Mouse (Mus musculus) right cerebral cortex, postnatal 10 days (tissue): ENCODE measurements at regions not wholly inside any gene's neighbourhood (a gene's known extent, or its start where the extent isn't known, plus 50 kb on each side); places are given as distances from the start of the nearest gene placed in this dataset.
A peak's percentile ranks its signal among the peaks of the same experiment; 100 is the strongest.

Experiments
- DNase-seq, 2 experiments: peaks; one replicate each; pipeline ENCODE4 v3.0.0; 2021; ENCODE audit warnings: low spot score in 2 of 2

GRCm38 (mm10) chr14:60439106-60439505 is 66.0 kb downstream of the Amer2 start:
- DNase-seq: no peak

GRCm38 (mm10) chr14:60443821-60444551 is 70.9 kb downstream of the Amer2 start:
- no peak for DNase-seq

- DNase-seq: no peak
Observed at GRCm38 (mm10) chr14:60444552-60444937, 71.5 kb downstream of the Amer2 start.

GRCm38 (mm10) chr14:60446037-60446436 is 73.0 kb downstream of the Amer2 start:
- no peak for DNase-seq

DNA sequence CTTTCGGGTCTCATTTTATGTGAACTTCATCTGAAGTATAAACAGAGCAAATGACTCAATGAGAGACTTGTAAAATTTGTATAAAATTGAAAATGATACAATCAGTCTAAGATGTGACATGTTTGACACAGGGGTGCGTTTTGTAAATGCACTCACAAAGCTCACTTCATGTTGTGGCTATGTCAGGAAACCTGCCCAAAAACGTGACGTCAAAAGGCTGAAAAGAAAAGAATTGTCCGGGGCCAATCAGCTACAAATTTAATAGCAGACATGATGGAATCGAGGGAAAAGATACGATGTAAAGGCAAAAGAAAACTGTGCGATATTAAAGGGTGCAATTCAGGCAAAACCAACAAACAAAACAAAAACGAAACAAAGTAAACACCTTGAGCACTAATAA is 78.2 kb downstream of the Amer2 start:
- no peak for DNase-seq

GRCm38 (mm10) chr14:60451684-60452083 is 78.6 kb downstream of the Amer2 start:
- DNase-seq: no peak

GRCm38 (mm10) chr14:60456767-60457166 is 83.7 kb downstream of the Amer2 start:
- DNase-seq: peak; percentile 35 to 41

- peak; percentile 82 to 86 for DNase-seq
Observed at GRCm38 (mm10) chr14:60484996-60485888, 112.2 kb downstream of the Amer2 start.

DNA sequence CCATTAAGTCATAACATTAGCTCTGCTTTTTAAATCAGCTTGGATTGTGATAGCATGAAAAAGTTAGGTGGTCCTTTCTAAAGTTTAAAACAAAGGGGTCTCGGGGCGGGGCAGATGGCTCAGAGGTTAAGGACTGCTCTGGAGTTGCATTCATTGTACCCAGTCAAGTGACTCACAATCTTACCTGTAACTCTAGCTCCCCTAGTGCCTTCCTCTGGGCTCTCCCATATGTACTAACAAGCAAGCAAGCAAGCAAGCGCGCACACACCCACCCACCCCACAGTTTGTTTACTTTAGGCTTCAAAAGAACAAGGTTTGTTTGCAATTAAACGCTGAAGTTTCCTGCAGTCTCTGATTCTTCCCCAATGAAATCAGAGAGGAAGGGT is 112.8 kb downstream of the Amer2 start:
- DNase-seq: peak in 1 of 2 experiments; percentile 31

DNA sequence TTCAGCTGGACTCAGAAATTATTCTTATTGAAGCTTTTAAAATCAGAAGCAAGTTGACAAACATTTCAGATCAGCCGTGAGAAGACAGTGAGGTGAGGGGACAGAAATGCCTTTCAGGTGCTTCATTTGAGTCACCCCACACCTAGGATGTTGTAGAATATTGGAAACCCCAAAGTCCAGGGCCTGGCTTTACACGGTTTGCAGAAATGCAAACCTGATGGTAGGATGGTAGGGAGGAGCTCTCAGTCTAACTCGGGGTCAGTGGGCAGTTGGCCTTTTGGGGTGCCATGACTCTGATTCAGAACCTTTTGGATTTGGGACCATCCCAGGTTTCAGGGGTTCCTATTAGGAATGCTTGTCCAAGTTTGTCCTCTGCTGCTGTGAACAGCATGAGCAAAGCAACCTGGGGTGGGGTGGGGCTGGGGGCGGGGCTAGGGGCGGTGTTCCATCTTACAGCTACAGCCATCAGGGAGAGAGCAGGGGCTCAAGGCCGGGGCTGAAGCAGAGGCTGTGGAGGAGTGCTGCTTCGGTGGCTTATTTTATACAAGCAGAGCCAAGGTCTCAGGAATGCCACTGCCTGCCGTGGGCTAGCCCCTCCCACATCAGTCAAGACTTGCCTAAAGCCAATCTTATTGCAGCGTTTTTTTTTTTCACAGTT is 113.3 kb downstream of the Amer2 start:
- peak in 1 of 2 experiments; percentile 17 for DNase-seq

DNA sequence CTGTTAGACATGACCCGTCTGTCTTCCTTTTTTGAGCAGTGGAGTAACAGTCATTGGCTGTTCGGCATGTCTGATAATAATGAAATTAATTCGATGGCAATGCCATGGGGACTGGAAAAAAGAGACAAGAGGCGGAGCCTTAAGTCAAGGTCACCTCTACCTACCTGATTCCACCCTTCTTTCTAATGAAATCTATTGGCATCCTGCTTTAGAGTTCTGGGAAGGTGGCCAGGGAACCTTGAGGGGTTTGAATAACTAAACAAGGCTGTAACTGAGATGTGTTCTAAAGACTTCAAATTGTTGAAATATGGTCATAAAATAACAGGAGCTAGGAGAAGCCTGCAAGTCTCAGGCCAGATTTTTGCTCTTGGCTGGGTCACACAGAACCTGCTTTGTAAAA is 116.1 kb downstream of the Amer2 start:
- peak in 1 of 2 experiments; percentile 13 for DNase-seq

DNA sequence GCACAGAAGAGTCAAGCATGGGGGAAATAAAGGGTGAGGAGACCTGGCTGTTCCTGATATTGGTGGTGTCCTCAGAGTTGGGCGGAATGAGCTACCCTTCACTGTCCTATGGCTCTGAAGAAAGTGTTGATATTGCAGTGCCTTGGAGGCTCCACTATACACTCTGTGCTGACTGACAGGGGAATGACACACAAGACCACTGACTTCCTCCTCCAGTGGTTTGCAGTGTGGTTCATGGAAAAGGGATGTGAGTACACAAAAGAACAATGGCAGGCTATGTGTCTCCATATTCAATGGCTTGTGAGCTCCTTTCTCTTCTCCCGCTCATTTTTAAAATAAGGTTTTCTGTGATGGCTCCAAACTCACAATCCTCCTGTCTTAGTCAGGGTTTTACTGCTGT is 117.8 kb downstream of the Amer2 start:
- peak in 1 of 2 experiments; percentile 13 for DNase-seq

GRCm38 (mm10) chr14:60495441-60495840 is 122.4 kb downstream of the Amer2 start:
- no peak for DNase-seq

- no peak for DNase-seq
Observed at GRCm38 (mm10) chr14:60502552-60502951, 129.5 kb downstream of the Amer2 start.

- DNase-seq: no peak
Observed at GRCm38 (mm10) chr14:60505066-60505465, 128.7 kb upstream of the Spata13 start.

- no peak for DNase-seq
Observed at GRCm38 (mm10) chr14:60506296-60506695, 127.5 kb upstream of the Spata13 start.

DNA sequence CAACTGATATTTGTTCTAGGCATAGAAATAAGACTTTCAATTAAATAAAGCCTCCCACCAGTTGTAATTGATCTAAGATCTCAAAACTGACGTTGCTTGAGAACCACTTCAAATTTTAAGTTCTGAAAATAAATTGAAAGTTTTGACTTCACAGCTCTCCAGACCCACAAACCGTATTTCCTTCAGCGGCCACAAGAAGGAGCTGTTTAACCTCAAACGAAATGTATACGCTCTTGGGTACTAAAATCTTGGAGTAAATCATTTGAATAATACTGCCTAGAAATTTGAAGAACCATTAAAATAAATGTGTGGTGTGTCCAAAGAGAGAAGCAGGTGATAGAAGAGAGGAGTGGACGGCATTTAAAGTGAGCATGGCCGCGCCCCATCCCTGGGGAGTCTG is 120.2 kb upstream of the Spata13 start:
- DNase-seq: peak in 1 of 2 experiments; percentile 65

- DNase-seq: no peak
Observed at GRCm38 (mm10) chr14:60515094-60515786, 118.6 kb upstream of the Spata13 start.

- no peak for DNase-seq
Observed at GRCm38 (mm10) chr14:60517891-60518290, 115.9 kb upstream of the Spata13 start.

- DNase-seq: no peak
Observed at GRCm38 (mm10) chr14:60523010-60523409, 110.8 kb upstream of the Spata13 start.

GRCm38 (mm10) chr14:60524869-60525268 is 108.9 kb upstream of the Spata13 start:
- no peak for DNase-seq
